Comparison of ENCODE assay signal across 8 mouse cellular contexts in genomic region chr4:43381408-43382154, GRCm38 (mm10). TPM values are rescaled to one million over a fixed set of nuclear protein-coding genes. Genes with fewer than 3 reads are reported as not detected.
DNase-seq lines count a peak whose midpoint lies in the region; ATAC-seq and TF ChIP-seq lines count a peak whose summit lies in the region.

Gene Rusc2, plus strand, starts transcription at chr4:43381979.

- H3K9me3 ChIP-seq in forebrain, embryonic 10.5 days, result no peaks in the 10 kb centered on the region
- no peaks in the 10 kb centered on the region for H3K9me3 ChIP-seq in heart, embryonic 13.5 days
- no peaks in the 10 kb centered on the region for H3K9me3 ChIP-seq in liver, embryonic 11.5 days (ENCODE audit: control insufficient read depth, low read length)
- H3K9me3 ChIP-seq in stomach, embryonic 15.5 days, result no peaks in the 10 kb centered on the region

- DNase-seq in 3134 (ENCODE audit: extremely low read depth, insufficient read length, low spot score), result peak; percentile 94
- peak; percentile 73 for DNase-seq in forebrain, embryonic 10.5 days (ENCODE audit: extremely low spot score, low spot score)
- DNase-seq in kidney, postnatal 10 days, result peak; percentile 95
- DNase-seq in liver, embryonic 11.5 days (ENCODE audit: low spot score), result peak; percentile 62

- H3K4me3 ChIP-seq in bone marrow macrophage, adult 2 months (ENCODE audit: insufficient read depth, low read length), result peak within 1 kb of the TSS; percentile 95
- H3K4me3 ChIP-seq in forebrain, embryonic 10.5 days, result peak within 1 kb of the TSS; percentile 80
- H3K4me3 ChIP-seq in heart, embryonic 13.5 days, result peak within 1 kb of the TSS; percentile 82
- peak within 1 kb of the TSS; percentile 55 for H3K4me3 ChIP-seq in liver, embryonic 11.5 days (ENCODE audit: low read depth, low read length)
- peak within 1 kb of the TSS; percentile 80 for H3K4me3 ChIP-seq in stomach, embryonic 15.5 days (replicated peaks)

- H3K27ac ChIP-seq in bone marrow macrophage, adult 2 months (ENCODE audit: insufficient read depth, low read depth, low read length), result peak within 1 kb of the TSS; percentile 91
- H3K27ac ChIP-seq in forebrain, embryonic 10.5 days, result peak within 1 kb of the TSS; percentile 87
- peak within 1 kb of the TSS; percentile 69 for H3K27ac ChIP-seq in heart, embryonic 13.5 days (replicated peaks)
- no peak within 1 kb of the TSS for H3K27ac ChIP-seq in liver, embryonic 11.5 days (ENCODE audit: low read depth, low read length)
- peak within 1 kb of the TSS; percentile 68 for H3K27ac ChIP-seq in stomach, embryonic 15.5 days

- WGBS in forebrain, embryonic 10.5 days, result 1% methylated on average over 63 of the region's 63 CpGs
- WGBS in heart, embryonic 13.5 days, result 2% methylated on average over 63 of the region's 63 CpGs
- 3% methylated on average over 62 of the region's 63 CpGs for WGBS in liver, embryonic 11.5 days
- WGBS in stomach, embryonic 15.5 days, result under 1% methylated on average over 62 of the region's 63 CpGs

- H3K4me1 ChIP-seq in bone marrow macrophage, adult 2 months (ENCODE audit: control insufficient read depth, insufficient read depth, low read length), result peaks cover 7% of the 10 kb centered on the region
- peaks cover 21% of the 10 kb centered on the region for H3K4me1 ChIP-seq in forebrain, embryonic 10.5 days
- peaks cover 23% of the 10 kb centered on the region for H3K4me1 ChIP-seq in heart, embryonic 13.5 days
- H3K4me1 ChIP-seq in liver, embryonic 11.5 days (replicated peaks; ENCODE audit: control insufficient read depth, insufficient read depth, low read length), result no peaks in the 10 kb centered on the region
- H3K4me1 ChIP-seq in stomach, embryonic 15.5 days, result peaks cover 11% of the 10 kb centered on the region

- 0 out of 2 replicates have a peak, but pooled peaks have one; percentile 3 for TF ChIP-seq CTCF in bone marrow macrophage, adult 2 months (IDR thresholded peaks at IDR 0.05; ENCODE audit: low read depth, low read length)

- peak within 1 kb of the TSS; percentile 86 for H3K4me2 ChIP-seq in heart, embryonic 13.5 days
- peak within 1 kb of the TSS; percentile 78 for H3K4me2 ChIP-seq in liver, embryonic 11.5 days
- H3K4me2 ChIP-seq in stomach, embryonic 15.5 days, result peak within 1 kb of the TSS; percentile 89

- peak; percentile 56; the same call in 1 of the 2 replicates for TF ChIP-seq POLR2A in bone marrow macrophage, adult 2 months (IDR thresholded peaks at IDR 0.05; ENCODE audit: borderline replicate concordance, low read depth, low read length)

- H3K9ac ChIP-seq in heart, embryonic 13.5 days, result peak within 1 kb of the TSS; percentile 96
- H3K9ac ChIP-seq in liver, embryonic 11.5 days (ENCODE audit: low read depth, low read length), result peak within 1 kb of the TSS; percentile 41; the same call in 1 of the 2 replicates
- peak within 1 kb of the TSS; percentile 77 for H3K9ac ChIP-seq in stomach, embryonic 15.5 days

- ATAC-seq in heart, embryonic 13.5 days (ENCODE audit: extremely low read depth, insufficient number of reproducible peaks, low FRiP score, low TSS enrichment), result peak; percentile 89
- ATAC-seq in liver, embryonic 11.5 days (replicated peaks; ENCODE audit: low FRiP score), result peak; percentile 47
- peak; percentile 44 for ATAC-seq in monocyte, adult 5-6 weeks (replicated peaks; ENCODE audit: insufficient number of reproducible peaks, low FRiP score, low TSS enrichment, poor library complexity, severe bottlenecking)
- peak; percentile 83 for ATAC-seq in stomach, embryonic 15.5 days (ENCODE audit: insufficient read depth, low FRiP score, low read depth)

- peaks cover 31% of the 10 kb centered on the region for H3K27me3 ChIP-seq in forebrain, embryonic 10.5 days (ENCODE audit: poor library complexity, severe bottlenecking)
- peaks cover 5% of the 10 kb centered on the region for H3K27me3 ChIP-seq in heart, embryonic 13.5 days (replicated peaks)
- H3K27me3 ChIP-seq in liver, embryonic 11.5 days (replicated peaks; ENCODE audit: control insufficient read depth, insufficient read depth, low read length), result peaks cover 27% of the 10 kb centered on the region
- H3K27me3 ChIP-seq in stomach, embryonic 15.5 days (replicated peaks), result no peaks in the 10 kb centered on the region

- no peaks in the 10 kb centered on the region for H3K36me3 ChIP-seq in forebrain, embryonic 10.5 days (replicated peaks)
- H3K36me3 ChIP-seq in heart, embryonic 13.5 days, result peaks cover 4% of the 10 kb centered on the region; the same call in 1 of the 2 replicates
- no peaks in the 10 kb centered on the region for H3K36me3 ChIP-seq in liver, embryonic 11.5 days (ENCODE audit: control insufficient read depth, insufficient read depth, low read length)
- H3K36me3 ChIP-seq in stomach, embryonic 15.5 days, result no peaks in the 10 kb centered on the region

RNA-seq across cellular contexts. Expression of gene Rusc2, which starts in this region (rescaled TPM):
- polyA plus RNA-seq in bone marrow macrophage, adult 2 months (2012; ENCODE audit: insufficient read depth, insufficient read length, missing spikeins), result 40.0 and 44.3 TPM in 2 replicates
- polyA plus RNA-seq in forebrain, embryonic 10.5 days (2016; fragmentation: Nextera tagmentation; extraction: Ambion mirVana), result 7.4 and 8.4 TPM in 2 replicates
- 9.9 and 13.9 TPM in 2 replicates for polyA plus RNA-seq in heart, embryonic 13.5 days (2015; fragmentation: Nextera tagmentation; extraction: Ambion mirVana)
- polyA plus RNA-seq in liver, embryonic 11.5 days (2014; fragmentation: Nextera tagmentation; extraction: Ambion mirVana), result 1.4 and 2.0 TPM in 2 replicates
- 0.43 to 7.6 TPM in 2 of 3 replicates, not detected in the other for total RNA-seq in monocyte, adult 5-6 weeks (2017)
- 16.3 and 17.2 TPM in 2 replicates for polyA plus RNA-seq in stomach, embryonic 15.5 days (2015; fragmentation: Nextera tagmentation; extraction: Ambion mirVana)

Comparison
In these comparisons a context has a peak if more than half of its experiments do, and no peak if none do; other contexts are left out.
1. H3K9ac ChIP-seq: peak in every context shown above with its lines; median percentile 96 in heart, embryonic 13.5 days; 77 in stomach, embryonic 15.5 days; 41 in liver, embryonic 11.5 days.